Mouse (Mus musculus) embryonic facial prominence, embryonic 14.5 days (tissue): Measurements from ENCODE around the gene Oaf. TPM values are rescaled to one million over a fixed set of nuclear protein-coding genes. Genes with fewer than 3 reads are reported as not detected.

Experiments used
- polyA plus RNA-seq: library from polyadenylated mRNA; unstranded; fragments of >200 nt; fragmentation: Nextera tagmentation; extraction: Ambion mirVana; gene quantifications from 2 replicates; pipeline ENCODE4 v1.2.1, GENCODE M21; 2014

Gene Oaf
- polyA plus RNA-seq, 1 experiment from 2014 or later: 123 TPM

Other genes starting within 250 kb of the Oaf start
- gene Arhgef12, start 132.7 kb downstream of the Oaf start, polyA plus RNA-seq: 14.0 and 15.5 TPM in 2 replicates
- gene Tmem136, start 123.3 kb downstream of the Oaf start, polyA plus RNA-seq: 5.7 and 7.8 TPM in 2 replicates
- gene Pou2f3, start 29.5 kb downstream of the Oaf start, polyA plus RNA-seq: 3.8 and 4.5 TPM in 2 replicates
- gene Trim29, start 70.9 kb upstream of the Oaf start, polyA plus RNA-seq: 37.1 and 43.5 TPM in 2 replicates